Mouse (Mus musculus): ENCODE data around the gene Bmp10.

- TF ChIP-seq GATA1 (IDR thresholded peaks at IDR 0.05; ENCODE audit: low read depth, low read length) (no peak), POLR2A (IDR thresholded peaks at IDR 0.05; ENCODE audit: control insufficient read depth in 1 of 2, insufficient read depth in 1 of 2, low read depth in 1 of 2, low read length in 2 of 2, poor library complexity in 1 of 2) (no peak)
These were observed 56.0 kb downstream of the Bmp10 start for GRCm38 (mm10) chr6:87484806-87485205.

Measured in MEL (cell line).